Mouse (Mus musculus): ENCODE measurements around the gene Add1. TPM values are rescaled to one million over a fixed set of nuclear protein-coding genes. Genes with fewer than 3 reads are reported as not detected.

The Add1 gene
- total RNA-seq, 2 experiments from 2014 or later, result 92.4 to 125 TPM

DNA sequence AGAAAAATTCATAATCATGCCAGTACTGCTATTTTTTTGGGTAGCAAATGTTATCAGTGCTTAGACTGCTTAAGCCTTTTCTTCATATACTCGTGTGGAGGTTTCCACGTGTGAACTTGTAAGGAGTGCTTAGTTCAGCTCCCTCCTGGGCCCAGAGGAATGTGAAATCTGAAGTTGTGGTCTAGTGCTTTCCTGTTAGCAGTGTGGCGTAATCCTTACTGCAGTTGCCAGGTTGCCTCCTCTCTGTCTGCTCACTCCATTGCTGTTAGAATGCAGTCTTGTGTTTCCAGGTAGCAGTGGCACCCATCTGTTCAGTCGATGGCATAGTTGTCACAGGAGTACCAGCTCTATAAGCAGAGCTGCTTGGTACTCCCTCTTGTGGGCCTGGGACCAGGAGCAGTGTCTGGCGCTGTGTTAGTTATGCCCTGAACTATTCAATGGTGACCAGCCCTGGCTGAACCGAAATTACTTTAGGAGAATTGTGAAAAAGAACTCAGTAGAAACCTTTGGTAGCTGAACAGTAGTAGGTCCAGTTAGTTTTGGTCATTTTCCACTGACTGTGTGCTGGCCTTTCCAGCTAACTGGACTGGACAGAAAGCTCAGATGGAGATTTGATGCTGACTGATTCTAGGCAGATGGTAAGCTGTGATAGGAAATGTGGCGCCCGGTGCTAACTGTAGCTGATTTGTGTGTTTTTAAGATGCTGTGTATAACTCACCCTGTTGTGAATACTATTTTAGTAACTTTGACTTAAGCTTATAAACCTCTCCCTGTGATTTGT lies 33.8 kb downstream of the Add1 start:
- no peak for DNase-seq

DNA sequence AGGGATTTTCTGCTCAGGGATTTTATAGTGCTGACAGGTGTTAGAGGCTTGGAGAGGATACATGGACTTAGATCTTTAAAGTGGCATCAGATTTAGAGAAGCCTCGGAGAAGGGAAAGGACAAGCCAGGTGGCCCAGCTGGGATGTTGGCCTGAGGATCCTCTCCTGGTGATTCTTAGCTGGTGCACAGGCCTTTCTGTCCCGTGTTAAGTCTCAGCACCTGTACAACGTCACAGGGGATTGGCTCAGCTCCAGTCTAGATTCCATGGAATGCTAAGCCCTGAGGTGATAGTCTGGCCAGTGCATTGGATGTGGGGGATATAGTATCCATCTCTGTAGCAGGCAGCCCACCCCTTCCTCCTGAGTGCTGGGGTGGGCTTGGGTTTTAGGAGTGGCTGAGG lies 34.8 kb downstream of the Add1 start:
- DNase-seq, result no peak

DNA sequence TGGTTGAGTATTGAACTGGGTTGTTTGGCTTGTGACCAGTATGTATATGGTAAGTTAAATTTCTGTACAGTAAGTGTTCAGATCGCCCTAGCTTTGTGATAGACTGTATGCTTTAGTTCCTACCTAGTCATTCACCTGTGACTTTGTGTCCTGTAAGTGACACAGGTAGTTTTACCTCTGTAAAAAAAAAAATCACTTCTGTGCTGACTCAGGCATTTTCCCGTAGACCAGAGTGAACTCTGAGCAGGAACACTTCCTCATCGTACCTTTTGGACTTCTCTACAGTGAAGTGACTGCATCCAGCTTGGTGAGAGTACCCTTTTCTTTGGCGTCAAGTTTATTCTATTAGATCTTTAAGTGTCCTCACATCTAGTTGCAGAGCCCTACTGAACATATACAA lies 36.5 kb downstream of the Add1 start:
- DNase-seq, result no peak

DNA sequence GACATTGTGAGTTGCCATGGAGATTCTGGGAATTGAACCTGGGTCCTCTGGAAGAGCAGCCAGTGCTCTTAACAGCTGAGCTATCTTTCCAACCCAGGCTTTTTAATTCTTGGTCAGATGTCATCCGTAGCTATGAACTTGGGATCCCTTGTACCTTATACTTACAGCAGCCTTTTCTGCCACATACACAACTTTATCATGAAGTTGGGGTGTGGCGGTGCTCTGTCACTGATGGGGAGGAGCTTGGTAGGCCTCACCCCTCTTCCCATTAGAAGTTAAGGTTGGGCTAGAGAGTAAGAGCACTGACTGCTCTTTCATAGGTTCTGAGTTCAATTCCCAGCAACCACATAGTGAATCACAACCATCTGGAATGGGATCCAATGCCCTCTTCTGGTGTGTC lies 59.5 kb downstream of the Add1 start:
- no peak for DNase-seq

DNA sequence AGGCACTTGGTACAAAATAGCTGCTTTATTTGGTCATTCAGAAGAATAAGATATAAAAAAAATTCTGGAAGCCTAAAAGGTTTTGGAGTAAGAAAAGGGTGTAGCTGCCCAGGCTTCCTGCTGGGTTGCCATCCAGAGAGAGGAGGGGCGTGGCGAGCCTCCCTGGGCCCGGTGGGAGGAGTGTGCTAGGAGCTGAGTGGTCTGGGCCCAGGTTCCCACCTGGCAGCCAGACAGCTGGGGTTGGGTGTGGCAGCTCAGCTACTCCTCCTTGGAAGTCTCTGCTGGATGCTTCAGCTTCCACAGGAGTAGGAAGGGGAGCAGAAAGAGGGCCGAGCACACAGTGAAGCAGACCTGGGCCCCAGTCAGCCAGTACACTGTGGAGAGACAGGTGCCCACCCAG lies 60.2 kb downstream of the Add1 start:
- peak; percentile 51 for DNase-seq

DNA sequence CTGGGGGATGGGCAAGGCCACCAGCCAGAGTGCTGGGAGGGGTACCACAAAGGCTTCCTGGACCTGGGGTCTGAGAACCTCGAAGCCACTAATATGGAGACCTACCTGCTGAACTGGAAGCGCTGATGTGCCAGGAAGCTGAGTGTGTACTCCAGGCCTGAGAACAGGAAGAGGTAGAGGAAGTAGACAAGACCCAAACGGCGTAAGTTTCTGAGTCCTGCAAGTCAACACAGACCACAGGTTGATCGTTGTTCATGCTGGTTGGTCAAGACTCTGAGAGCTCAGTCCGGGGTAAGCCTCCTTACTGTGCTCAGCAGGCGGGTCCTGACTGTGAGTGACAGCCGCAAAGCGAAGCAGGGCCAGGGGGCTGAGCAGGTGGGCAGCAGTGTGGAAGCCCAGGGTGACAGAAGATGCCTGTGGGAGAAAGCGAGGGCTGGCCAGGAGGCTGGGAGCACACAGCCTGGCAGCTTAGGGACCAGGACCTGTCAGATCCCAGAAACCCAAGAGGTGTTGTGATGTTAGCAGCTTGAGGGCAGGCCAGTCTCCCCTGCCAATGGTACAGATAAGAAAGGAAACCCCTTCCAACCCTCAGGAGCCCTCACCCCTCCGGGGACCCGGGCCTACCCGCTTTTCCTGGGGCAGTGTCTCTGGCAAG lies 61.4 kb downstream of the Add1 start:
- DNase-seq, result no peak

DNA sequence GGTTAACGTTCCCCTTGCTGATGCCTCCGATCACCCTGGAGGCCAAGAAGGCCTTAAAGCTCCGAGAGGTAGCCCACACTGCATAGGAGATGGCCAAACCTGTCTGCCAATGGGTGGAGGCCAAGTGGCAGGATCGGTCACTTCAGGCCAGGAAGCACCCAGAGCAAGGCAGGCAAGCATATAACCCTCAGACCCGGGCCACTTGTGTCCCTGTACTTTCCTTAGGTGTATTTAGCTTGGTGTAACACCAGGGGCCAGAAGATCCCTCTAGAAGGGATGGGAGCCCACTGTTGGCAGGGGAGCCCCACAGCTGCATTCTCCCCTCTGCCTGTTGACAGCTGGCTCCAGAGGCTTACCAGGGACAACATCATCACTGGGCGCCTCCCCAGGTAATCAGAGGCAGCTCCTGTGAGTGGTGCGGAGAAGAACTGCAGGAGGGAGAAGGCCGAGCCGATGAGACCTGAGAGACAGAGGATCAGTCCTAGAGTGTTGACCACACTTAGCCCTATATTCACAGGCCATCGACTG lies 62.3 kb downstream of the Add1 start:
- no peak for DNase-seq

DNA sequence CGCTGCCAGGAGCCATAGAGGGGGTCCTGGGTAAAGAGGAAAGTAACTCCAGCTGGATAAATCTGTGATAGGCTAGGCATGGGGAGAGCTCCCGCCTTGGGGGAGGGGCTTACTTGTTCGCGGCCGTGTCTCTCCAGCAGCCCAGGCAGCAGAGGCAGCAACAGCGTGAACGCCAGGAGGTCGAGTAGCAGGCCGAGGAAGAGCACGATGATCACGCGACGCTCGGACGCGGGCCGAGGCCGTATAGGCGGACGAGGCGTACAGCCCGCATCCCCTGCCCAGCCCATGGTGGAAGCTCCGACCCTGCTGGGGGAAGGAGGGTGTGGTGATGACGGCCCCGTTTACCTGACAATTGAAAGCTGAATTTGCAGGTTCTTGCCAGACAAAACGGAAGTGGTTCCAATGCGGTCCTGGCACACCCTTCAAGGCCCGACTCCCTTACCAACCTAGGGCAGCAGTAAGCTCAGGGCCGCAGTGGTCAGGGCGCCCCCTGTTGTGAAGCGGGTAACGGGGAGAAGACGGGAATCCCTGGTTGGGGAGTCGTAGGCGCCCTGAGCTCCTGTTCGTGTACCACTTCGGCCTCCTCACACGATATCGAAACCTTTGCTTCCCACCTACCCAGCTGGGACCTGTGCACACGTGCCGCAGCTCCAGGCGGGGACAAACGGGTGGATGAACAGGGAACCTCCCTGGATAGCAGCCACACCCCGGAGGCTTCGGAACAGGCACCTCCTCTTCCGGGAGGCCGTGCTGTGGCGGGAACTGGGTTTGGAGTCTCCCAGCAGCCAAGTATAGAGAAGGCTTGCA lies 63.2 kb downstream of the Add1 start, which contains the start of gene Mfsd10:
Gene Mfsd10, minus strand, starts transcription at position 732 of the 807 bp plus-strand sequence.
- peak; percentile 76 for DNase-seq

DNA sequence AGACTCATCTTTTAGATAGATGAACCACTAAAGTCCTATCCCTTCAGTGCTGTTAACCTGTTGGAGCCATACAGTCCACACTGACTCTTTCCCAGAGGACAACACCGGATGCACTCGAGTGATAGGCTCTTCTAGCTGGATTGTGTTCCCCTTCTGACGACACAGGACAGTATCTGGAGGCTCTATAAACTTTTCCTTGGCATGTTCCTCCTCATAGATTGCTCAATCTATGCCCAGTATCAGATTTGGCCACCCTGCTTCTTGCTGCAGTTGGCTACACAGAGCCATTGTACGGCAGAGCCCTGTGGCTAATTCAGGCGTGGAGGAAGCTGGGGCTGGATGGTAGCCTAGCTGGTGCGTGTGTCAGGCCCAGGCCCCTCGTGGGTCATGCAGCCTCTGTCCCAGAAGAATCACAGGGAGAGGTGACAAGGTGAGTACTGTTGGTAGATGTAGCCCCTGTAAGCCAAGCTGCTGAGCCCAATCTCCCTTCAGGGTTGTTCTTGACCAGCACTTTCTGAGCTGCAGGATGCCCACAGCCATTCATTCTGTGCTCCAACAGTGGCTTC lies 64.2 kb downstream of the Add1 start:
- DNase-seq, result no peak

DNA sequence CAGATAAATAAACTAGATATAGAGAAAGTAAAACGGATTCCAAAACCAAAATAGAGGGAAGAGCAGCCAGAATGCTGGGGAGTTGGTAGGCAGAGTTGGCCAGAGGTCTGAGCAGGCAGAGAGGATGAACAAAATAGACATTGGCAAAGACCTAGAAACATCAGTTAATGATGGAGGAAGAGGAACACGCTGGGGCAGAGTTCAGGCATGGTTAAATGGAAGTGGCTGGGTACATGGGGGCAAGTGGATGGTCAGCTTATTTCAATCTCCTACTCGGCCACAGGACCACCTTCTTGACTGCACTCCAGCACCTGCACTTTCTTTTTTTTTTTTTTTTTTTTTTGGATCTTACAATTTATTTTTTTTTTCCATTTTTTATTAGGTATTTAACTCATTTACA lies 68.5 kb downstream of the Add1 start:
- no peak for DNase-seq

DNA sequence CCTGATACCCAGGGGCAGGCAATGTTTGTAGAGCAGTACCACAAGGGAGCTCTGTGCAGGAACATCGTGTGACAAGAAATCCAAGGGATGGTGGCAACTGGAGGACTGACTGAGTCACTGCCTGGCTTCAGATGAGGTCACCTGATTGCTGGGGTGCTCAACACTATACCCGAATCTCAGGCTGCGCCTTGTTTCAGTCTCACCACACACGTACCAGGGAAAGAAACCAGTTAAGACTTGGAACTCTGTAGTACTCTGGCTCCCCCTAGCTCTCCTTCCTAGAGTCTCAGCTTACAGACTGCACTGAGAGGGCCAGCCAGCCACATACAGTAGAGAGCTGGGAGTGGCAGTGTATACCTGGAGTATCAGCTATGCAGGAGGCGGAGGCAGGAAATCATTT lies 69.5 kb downstream of the Add1 start:
- no peak for DNase-seq

DNA sequence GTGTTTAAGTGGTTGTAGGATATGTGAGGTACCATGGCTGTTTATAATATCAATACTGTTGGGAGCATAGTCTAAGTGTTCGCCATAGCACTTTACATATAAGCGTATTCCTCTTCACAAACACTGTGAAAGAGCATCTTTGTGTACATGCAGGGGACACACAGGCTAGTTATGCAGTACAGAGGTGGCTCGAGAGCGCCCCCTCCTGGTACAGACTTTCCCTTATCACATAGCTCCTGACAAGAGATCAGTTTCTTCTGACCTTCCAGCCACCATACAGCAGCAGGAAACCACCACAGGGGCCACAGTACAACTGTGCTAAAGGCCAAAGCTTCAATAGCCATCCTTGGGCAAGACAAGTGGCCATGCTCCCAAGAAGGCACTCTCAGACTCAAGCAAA lies 74.1 kb downstream of the Add1 start:
- DNase-seq, result peak; percentile 67

DNA sequence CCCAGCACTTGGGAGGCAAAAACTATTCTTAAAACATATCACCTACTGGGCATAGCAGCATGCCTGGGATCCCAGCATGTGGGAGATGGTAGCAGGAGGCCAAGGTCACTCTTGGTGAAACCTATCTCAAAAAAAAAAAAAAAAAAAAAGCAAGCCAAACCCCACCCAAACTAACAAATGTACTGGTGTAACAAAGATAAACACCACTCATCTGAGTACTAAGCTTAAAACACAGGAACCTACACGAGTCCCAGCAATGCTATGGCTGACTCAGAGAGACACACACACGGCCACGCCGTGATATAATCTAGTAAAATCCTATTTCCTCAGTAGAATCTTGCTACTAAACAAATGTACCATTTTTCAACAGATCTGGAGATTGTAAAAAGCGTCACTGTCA lies 79.5 kb downstream of the Add1 start:
- no peak for DNase-seq

DNA sequence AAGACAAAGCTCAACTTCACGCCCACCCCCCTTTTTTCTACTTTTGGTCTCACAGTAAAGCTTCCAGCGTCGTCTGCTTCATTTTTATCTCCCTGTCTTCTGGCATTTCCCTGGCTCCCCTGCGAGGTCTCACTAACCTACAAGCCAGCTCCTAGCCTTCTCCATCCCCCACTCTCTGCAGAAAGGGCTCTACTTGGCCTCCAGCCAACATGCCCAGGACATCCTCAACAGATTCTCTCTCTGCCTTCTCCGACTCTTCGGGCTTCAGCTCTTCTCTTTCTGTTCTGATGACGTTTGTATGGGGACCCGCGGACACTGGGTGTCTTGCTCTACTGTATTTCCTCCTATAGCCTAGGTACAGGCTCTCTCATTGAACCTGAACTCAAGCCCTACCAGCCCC lies 81.4 kb downstream of the Add1 start:
- DNase-seq, result no peak

DNA sequence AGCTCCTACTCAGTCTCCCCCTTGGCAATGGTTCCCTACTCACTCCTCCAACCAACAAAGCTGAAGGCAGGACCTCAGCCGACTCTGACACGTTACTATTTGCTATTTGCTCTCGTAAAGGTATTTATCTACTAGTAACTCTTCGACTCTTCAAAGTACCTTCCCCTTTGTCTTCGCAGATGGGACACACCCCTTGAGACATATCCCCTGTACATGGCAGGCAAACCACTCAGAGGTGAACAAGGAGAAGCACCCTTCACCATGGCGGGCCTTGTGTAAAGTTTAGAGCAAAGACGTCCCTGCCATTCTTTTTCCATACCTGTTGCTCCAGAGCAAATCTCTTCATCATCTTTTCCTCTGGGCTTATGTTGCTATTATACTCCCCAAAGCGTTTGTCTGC lies 84.1 kb downstream of the Add1 start:
- no peak for DNase-seq

DNA sequence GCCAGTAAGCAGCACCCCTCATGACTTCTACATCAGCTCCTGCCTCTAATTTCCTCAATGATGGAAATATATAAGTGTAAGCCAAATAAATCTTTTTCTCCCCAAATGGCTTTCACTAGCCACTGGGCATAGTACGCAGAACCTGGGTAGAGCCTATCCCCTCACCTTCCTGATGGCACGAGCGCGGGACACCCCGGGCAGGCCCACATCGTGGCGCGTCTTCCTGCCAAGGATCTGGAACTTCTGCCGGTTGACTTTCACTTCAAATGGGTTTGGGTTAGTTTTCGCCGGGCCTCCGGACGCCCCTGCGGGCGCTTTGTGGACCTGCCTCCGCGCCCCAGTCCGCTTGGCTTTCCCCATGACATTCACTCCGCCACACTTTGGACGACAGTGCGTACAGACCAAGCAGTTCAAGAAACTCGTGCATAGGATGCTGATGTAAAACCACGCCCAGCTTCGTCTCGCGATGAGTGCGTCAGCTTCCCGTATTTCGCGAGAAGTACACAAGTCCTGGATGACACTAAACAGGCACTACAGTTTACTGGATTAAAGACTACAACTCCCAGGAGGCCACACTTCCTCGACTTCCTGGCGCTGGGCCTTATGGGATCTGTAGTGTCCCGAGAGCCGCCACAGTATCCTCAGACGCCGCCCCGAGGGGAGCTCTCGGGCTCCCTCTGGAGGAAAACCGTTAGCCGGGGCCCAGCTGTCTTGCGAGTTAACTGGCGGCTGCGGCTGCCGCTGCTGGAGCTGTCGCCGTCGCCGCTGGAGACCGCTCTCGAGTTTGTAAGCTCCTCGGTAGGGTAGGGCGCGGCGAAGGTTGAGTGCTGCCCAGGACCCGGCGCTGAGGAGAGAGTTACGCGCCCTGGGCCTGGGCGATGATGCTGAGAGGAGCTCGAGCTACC lies 86.5 kb downstream of the Add1 start, which contains the start of the genes Nop14 and Grk4:
Gene Nop14, minus strand, starts transcription at position 463 of the 905 bp plus-strand sequence.
Gene Grk4, plus strand, starts transcription at position 694 of the 905 bp plus-strand sequence.
- peak; percentile 99 for DNase-seq

DNA sequence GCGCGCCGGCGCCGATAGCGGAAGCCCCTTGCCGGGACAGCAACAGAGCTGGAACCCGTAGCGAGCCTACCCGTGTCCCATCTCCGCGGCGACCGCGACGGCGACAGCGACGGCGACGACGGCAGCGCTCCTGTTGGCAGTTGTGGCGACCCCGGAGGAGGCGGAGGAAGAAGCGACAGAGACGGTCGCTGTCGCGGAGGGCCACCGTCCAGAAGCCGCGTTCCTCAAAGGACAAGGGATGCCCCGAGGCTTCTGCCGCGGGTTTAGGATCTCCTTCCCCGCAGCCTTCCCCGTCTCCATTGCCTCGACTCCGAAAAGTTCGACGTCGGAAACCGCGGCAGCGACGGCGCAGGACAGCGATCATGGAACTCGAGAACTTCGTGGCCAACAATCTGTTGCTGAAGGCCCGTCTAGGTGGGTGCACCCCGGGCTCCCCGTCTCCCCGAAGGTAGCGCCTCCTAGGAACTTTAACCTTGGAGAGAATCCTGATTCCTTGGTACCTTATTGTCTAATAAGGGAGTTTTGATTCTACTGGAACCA lies 87.2 kb downstream of the Add1 start:
- no peak for DNase-seq

DNA sequence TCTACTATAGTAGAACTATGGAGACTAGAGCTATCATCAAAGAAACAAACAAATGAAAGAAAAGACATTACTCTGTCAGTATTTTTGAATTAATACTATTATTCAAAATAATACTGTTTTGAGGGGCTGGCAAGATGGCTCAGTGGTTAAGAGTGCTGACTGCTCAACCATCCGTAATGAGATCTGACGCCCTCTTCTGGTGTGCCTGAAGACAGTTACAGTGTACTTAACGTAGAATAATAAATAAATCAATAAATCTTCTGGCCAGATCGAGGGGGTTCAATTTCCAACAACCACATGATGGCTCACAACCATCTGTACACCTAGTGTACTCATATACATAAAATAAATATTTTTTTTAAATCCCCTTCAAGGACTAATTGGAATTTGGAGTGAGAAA lies 88.4 kb downstream of the Add1 start:
- no peak for DNase-seq

DNA sequence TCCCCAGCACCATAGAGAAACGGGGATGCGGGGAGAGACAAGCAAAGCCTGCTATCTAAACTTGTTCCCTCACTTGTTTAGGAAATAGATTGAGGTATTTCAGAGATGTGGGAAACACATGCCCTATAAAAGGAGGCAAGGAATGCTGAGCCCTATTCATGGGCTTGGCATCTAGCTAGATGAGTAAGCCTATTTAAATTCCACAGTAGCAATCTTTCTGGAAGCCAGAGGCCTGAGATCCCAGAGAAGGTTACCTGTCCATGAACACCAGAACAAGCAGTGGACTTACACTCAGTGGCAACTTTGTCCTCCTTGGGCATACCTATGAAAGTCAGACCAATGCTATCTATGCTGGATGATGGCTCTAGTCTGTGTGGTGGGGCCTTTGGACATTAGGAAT lies 89.8 kb downstream of the Add1 start:
- no peak for DNase-seq

DNA sequence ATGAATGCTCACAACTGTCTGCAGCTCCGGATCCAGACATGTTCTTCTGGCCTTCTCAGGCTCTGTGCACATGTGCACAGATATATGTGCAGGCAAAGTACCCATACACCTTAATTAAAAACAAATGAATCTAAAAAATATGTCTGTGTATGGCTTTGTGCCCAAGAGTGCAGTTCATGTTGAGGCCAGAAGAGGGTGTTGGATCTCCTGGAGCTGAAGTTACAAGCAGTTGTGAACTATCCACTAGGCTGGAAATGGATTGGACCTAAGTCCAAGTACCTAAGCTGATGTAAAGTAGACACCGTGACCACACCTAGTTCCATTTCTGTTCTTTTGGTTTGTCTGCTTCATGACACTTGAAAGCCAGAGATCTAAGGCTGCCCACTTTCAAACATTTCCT lies 96.0 kb downstream of the Add1 start:
- no peak for DNase-seq

DNA sequence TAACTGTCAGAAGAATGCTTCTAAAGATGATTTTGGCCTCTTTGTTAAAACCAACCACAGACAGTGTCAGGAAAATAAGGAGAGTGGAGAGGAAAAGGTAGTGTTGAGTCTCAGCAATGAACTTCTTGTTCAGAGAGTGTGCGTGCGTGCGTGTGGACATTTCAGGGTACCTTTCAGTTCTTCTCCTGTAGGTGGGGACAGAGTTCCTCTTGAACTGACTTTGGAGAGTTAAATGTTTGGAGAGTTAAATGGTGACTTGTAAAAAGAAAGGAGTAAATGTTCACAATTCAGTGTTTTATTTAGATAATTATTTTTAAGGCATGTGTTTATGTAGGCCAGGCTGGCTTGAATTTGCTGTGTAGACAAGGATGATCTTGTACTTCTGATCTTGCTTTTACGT lies 96.8 kb downstream of the Add1 start:
- no peak for DNase-seq
